In the genomic region with DNA sequence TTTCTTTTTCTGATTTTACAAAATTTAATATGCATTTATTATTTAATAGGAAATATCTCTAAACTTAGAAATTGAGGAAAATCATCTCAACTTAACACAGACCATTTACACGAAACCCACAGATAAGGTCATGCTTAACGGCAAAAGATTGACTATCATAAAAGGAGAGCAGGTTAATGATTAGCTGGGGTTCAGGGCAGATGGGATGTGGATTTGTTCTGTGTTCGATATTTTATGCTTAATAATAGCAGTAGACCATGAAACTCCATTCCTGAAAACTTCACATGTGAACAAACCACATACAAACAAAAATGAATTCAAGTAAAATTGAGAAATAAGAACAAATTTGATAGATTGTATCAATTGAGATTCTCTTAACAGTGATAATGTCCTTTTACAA, we compare ENCODE assay signal across 22 mouse cellular contexts.
DNase-seq lines count a peak whose midpoint lies in the region; ATAC-seq and TF ChIP-seq lines count a peak whose summit lies in the region.
"Had no signal": no experiment of that assay in that cellular context is flagged by ENCODE, and none has a peak within 500 bp of the region (broad histone marks: within the 10 kb centered on the region; RNA-seq: fewer than 3 reads in every experiment).

No protein-coding gene starts in this region.

- no peaks in the 10 kb centered on the region for H3K9me3 ChIP-seq in intestine, embryonic 15.5 days
- no peaks in the 10 kb centered on the region for H3K9me3 ChIP-seq in intestine, postnatal 0 days (ENCODE audit: control insufficient read depth)
- no peaks in the 10 kb centered on the region for H3K9me3 ChIP-seq in liver, postnatal 0 days (ENCODE audit: low read length)
- no peaks in the 10 kb centered on the region for H3K9me3 ChIP-seq in midbrain, embryonic 11.5 days (ENCODE audit: control insufficient read depth, low read length)
- no peaks in the 10 kb centered on the region for H3K9me3 ChIP-seq in midbrain, embryonic 10.5 days (replicated peaks)
- H3K9me3 ChIP-seq in intestine, embryonic 16.5 days (ENCODE audit: control insufficient read depth, low read length): no peaks in the 10 kb centered on the region

- no peak for TF ChIP-seq CTCF in intestine, postnatal 0 days (IDR thresholded peaks at IDR 0.05; ENCODE audit: low read depth)
- no peak for TF ChIP-seq CTCF in liver, adult 2 months (IDR thresholded peaks at IDR 0.05; ENCODE audit: low read depth, low read length)
- no peak for TF ChIP-seq CTCF in liver, postnatal 0 days (IDR thresholded peaks at IDR 0.05; ENCODE audit: low read depth)

- WGBS in intestine, embryonic 15.5 days: 60% methylated on average over 3 of the region's 3 CpGs
- WGBS in intestine, postnatal 0 days: 44% methylated on average over 3 of the region's 3 CpGs
- WGBS in liver, adult 2 months: 33% methylated on average over 3 of the region's 3 CpGs
- 69% methylated on average over 3 of the region's 3 CpGs for WGBS in liver, postnatal 0 days (ENCODE audit: insufficient replicate concordance)
- 94% methylated on average over 3 of the region's 3 CpGs for WGBS in midbrain, embryonic 11.5 days
- 90% methylated on average over 3 of the region's 3 CpGs for WGBS in midbrain, embryonic 10.5 days
- 64% methylated on average over 3 of the region's 3 CpGs for WGBS in intestine, embryonic 16.5 days

- peaks cover 6% of the 10 kb centered on the region; the same call in 1 of the 2 replicates for H3K4me1 ChIP-seq in intestine, embryonic 15.5 days (replicated peaks)
- H3K4me1 ChIP-seq in intestine, postnatal 0 days (replicated peaks; ENCODE audit: control insufficient read depth, insufficient read depth, low read length): peaks cover 7% of the 10 kb centered on the region; the same call in 1 of the 2 replicates
- H3K4me1 ChIP-seq in liver, adult 2 months (ENCODE audit: control insufficient read depth, insufficient read depth, low read length): peaks cover 12% of the 10 kb centered on the region
- H3K4me1 ChIP-seq in liver, postnatal 0 days (ENCODE audit: insufficient read depth): peaks cover 13% of the 10 kb centered on the region
- no peaks in the 10 kb centered on the region for H3K4me1 ChIP-seq in midbrain, embryonic 11.5 days (ENCODE audit: control insufficient read depth, insufficient read depth, low read length)
- H3K4me1 ChIP-seq in midbrain, embryonic 10.5 days: 0 out of 2 replicates have a peak, but pooled peaks cover 6% of the 10 kb centered on the region
- peaks cover 5% of the 10 kb centered on the region for H3K4me1 ChIP-seq in intestine, embryonic 16.5 days (ENCODE audit: control insufficient read depth, insufficient read depth, low read length)

- no peaks in the 10 kb centered on the region for H3K36me3 ChIP-seq in intestine, embryonic 15.5 days
- H3K36me3 ChIP-seq in intestine, postnatal 0 days (ENCODE audit: control insufficient read depth, insufficient read depth): no peaks in the 10 kb centered on the region
- no peaks in the 10 kb centered on the region for H3K36me3 ChIP-seq in liver, adult 2 months (ENCODE audit: control insufficient read depth, insufficient read depth, low read length)
- no peaks in the 10 kb centered on the region for H3K36me3 ChIP-seq in liver, postnatal 0 days (replicated peaks; ENCODE audit: insufficient read depth, low read length)
- H3K36me3 ChIP-seq in midbrain, embryonic 11.5 days (ENCODE audit: control insufficient read depth, insufficient read depth, low read length): no peaks in the 10 kb centered on the region
- H3K36me3 ChIP-seq in midbrain, embryonic 10.5 days: no peaks in the 10 kb centered on the region
- no peaks in the 10 kb centered on the region for H3K36me3 ChIP-seq in intestine, embryonic 16.5 days (ENCODE audit: control insufficient read depth, insufficient read depth, low read length)
- H3K36me3 ChIP-seq: G1E had no signal

- peak; percentile 67; the same call in 1 of the 2 replicates for ATAC-seq in intestine, embryonic 15.5 days
- no peak for ATAC-seq in intestine, postnatal 0 days
- no peak for ATAC-seq in liver, postnatal 0 days
- no peak for ATAC-seq in midbrain, embryonic 11.5 days (ENCODE audit: low FRiP score)
- ATAC-seq in intestine, embryonic 16.5 days: peak; percentile 63; the same call in 1 of the 2 replicates
- ATAC-seq in inflammation-experienced regulatory T-cells, adult 6 months: no peak
- ATAC-seq: activated CD4-positive, CD25-positive, alpha-beta regulatory T cell, adult 4 months; CD4-positive, CD25-positive, alpha-beta regulatory T cell, adult 4 months; Patski had no signal

- H3K27ac ChIP-seq in intestine, embryonic 15.5 days: no peak overlapping the region
- H3K27ac ChIP-seq in intestine, postnatal 0 days (ENCODE audit: low read depth, low read length): no peak overlapping the region
- H3K27ac ChIP-seq in liver, adult 2 months (replicated peaks; ENCODE audit: insufficient read depth, low read depth, low read length): no peak overlapping the region
- H3K27ac ChIP-seq in liver, postnatal 0 days (ENCODE audit: low read depth): no peak overlapping the region
- no peak overlapping the region for H3K27ac ChIP-seq in midbrain, embryonic 11.5 days (ENCODE audit: low read depth, low read length)
- no peak overlapping the region for H3K27ac ChIP-seq in midbrain, embryonic 10.5 days (replicated peaks)
- no peak overlapping the region for H3K27ac ChIP-seq in intestine, embryonic 16.5 days (ENCODE audit: low read length)

- no peaks in the 10 kb centered on the region for H3K79me2 ChIP-seq in liver, adult 2 months (ENCODE audit: control insufficient read depth, insufficient read depth, low read length)

- DNase-seq in liver, adult 2 months (ENCODE audit: extremely low read depth, low read depth, low spot score): peak; percentile 83
- no peak for DNase-seq in liver, postnatal 0 days
- DNase-seq in midbrain, embryonic 11.5 days (ENCODE audit: low spot score, missing footprints): peak; percentile 60
- DNase-seq in midbrain, embryonic 10.5 days (ENCODE audit: low spot score): no peak
- DNase-seq: adrenal gland, adult 2 months; adrenal gland, adult 8-10 months; adrenal gland, postnatal 10 days; adrenal gland, postnatal 14 days; adrenal gland, postnatal 25 days; adrenal gland, postnatal 36 days; B cell, adult 2 months; cerebellum, adult 11 months; cerebellum, adult 11-12 months had no signal

- TF ChIP-seq POLR2A in liver, adult 2 months (IDR thresholded peaks at IDR 0.05; ENCODE audit: extremely low read depth, insufficient read depth, low read length): no peak

- TF ChIP-seq EP300 in liver, postnatal 0 days (IDR thresholded peaks at IDR 0.05; ENCODE audit: low read depth): no peak

- H3K4me2 ChIP-seq in intestine, embryonic 15.5 days (replicated peaks): no peak overlapping the region
- no peak overlapping the region for H3K4me2 ChIP-seq in intestine, postnatal 0 days (replicated peaks; ENCODE audit: low read depth)
- H3K4me2 ChIP-seq in liver, postnatal 0 days (ENCODE audit: low read depth, low read length): no peak overlapping the region
- H3K4me2 ChIP-seq in midbrain, embryonic 11.5 days: no peak overlapping the region
- H3K4me2 ChIP-seq in intestine, embryonic 16.5 days (ENCODE audit: low read depth, low read length): no peak overlapping the region

- H3K27me3 ChIP-seq in intestine, embryonic 15.5 days (replicated peaks): no peaks in the 10 kb centered on the region
- no peaks in the 10 kb centered on the region for H3K27me3 ChIP-seq in intestine, postnatal 0 days (replicated peaks; ENCODE audit: control insufficient read depth, insufficient read depth, low read length)
- H3K27me3 ChIP-seq in liver, adult 2 months (ENCODE audit: control insufficient read depth, insufficient read depth, low read length): no peaks in the 10 kb centered on the region
- H3K27me3 ChIP-seq in liver, postnatal 0 days (ENCODE audit: insufficient read depth, low read length): no peaks in the 10 kb centered on the region
- H3K27me3 ChIP-seq in midbrain, embryonic 11.5 days (ENCODE audit: control insufficient read depth, insufficient read depth, low read length): no peaks in the 10 kb centered on the region
- H3K27me3 ChIP-seq in midbrain, embryonic 10.5 days (ENCODE audit: low read depth, poor library complexity, severe bottlenecking): no peaks in the 10 kb centered on the region
- H3K27me3 ChIP-seq in intestine, embryonic 16.5 days (replicated peaks; ENCODE audit: control insufficient read depth, insufficient read depth, low read length): no peaks in the 10 kb centered on the region
- H3K27me3 ChIP-seq: CH12.LX, Patski had no signal

- H3K4me3 ChIP-seq in intestine, embryonic 15.5 days (replicated peaks): no peak overlapping the region
- H3K4me3 ChIP-seq in intestine, postnatal 0 days (ENCODE audit: low read depth, low read length): no peak overlapping the region
- H3K4me3 ChIP-seq in liver, adult 2 months (ENCODE audit: insufficient read depth, low read depth, low read length): no peak overlapping the region
- no peak overlapping the region for H3K4me3 ChIP-seq in liver, postnatal 0 days (ENCODE audit: low read depth, low read length)
- no peak overlapping the region for H3K4me3 ChIP-seq in midbrain, embryonic 11.5 days (ENCODE audit: low read depth, low read length)
- H3K4me3 ChIP-seq in midbrain, embryonic 10.5 days: no peak overlapping the region
- no peak overlapping the region for H3K4me3 ChIP-seq in intestine, embryonic 16.5 days (ENCODE audit: low read length)

- no peak overlapping the region for H3K9ac ChIP-seq in intestine, embryonic 15.5 days
- no peak overlapping the region for H3K9ac ChIP-seq in intestine, postnatal 0 days (ENCODE audit: low read depth, low read length)
- H3K9ac ChIP-seq in liver, adult 2 months (ENCODE audit: low read depth, low read length): no peak overlapping the region
- H3K9ac ChIP-seq in liver, postnatal 0 days (replicated peaks): no peak overlapping the region
- no peak overlapping the region for H3K9ac ChIP-seq in midbrain, embryonic 11.5 days (ENCODE audit: low read length)
- no peak overlapping the region for H3K9ac ChIP-seq in intestine, embryonic 16.5 days (ENCODE audit: low read depth, low read length)

Comparison
In these comparisons a context has a peak if more than half of its experiments do, and no peak if none do; other contexts are left out.
1. ATAC-seq: peak in intestine, embryonic 15.5 days (single experiment) and intestine, embryonic 16.5 days (single experiment); none in intestine, postnatal 0 days (single experiment), liver, postnatal 0 days (single experiment), midbrain, embryonic 11.5 days (single experiment) and inflammation-experienced regulatory T-cells, adult 6 months (single experiment).
2. DNase-seq: peak in liver, adult 2 months (single experiment) and midbrain, embryonic 11.5 days (single experiment); none in liver, postnatal 0 days (single experiment) and midbrain, embryonic 10.5 days (single experiment).